Mouse (Mus musculus): ENCODE results near the gene Fam185a. TPM values are rescaled to one million over a fixed set of nuclear protein-coding genes. Genes with fewer than 3 reads are reported as not detected.

The Fam185a gene
- polyA plus RNA-seq, 1 experiment from 2014 or later = 5.2 TPM

GRCm38 (mm10) chr5:21492213-21492612 lies 67.5 kb downstream of the Fam185a start:
- DNase-seq (ENCODE audit: low spot score) = no peak

GRCm38 (mm10) chr5:21493294-21493999 lies 68.7 kb downstream of the Fam185a start:
- no peak for DNase-seq (ENCODE audit: low spot score)

GRCm38 (mm10) chr5:21494781-21495180 lies 70.0 kb downstream of the Fam185a start:
- no peak for DNase-seq (ENCODE audit: low spot score)

- DNase-seq (ENCODE audit: low spot score) = no peak
Measured at GRCm38 (mm10) chr5:21496321-21496720, 71.6 kb downstream of the Fam185a start.

- no peak for DNase-seq (ENCODE audit: low spot score)
Measured at GRCm38 (mm10) chr5:21496881-21497280, 72.1 kb downstream of the Fam185a start.

GRCm38 (mm10) chr5:21498490-21498889 lies 73.7 kb downstream of the Fam185a start:
- DNase-seq (ENCODE audit: low spot score) = no peak

- no peak for DNase-seq (ENCODE audit: low spot score)
Measured at GRCm38 (mm10) chr5:21498925-21499324, 74.2 kb downstream of the Fam185a start.

- DNase-seq (ENCODE audit: low spot score) = no peak
Measured at GRCm38 (mm10) chr5:21500133-21500532, 75.4 kb downstream of the Fam185a start.

GRCm38 (mm10) chr5:21500941-21501340 lies 76.2 kb downstream of the Fam185a start:
- DNase-seq (ENCODE audit: low spot score) = no peak

GRCm38 (mm10) chr5:21502936-21503610 lies 78.3 kb downstream of the Fam185a start:
- no peak for DNase-seq (ENCODE audit: low spot score)

- DNase-seq (ENCODE audit: low spot score) = no peak
Measured at GRCm38 (mm10) chr5:21505159-21505558, 80.4 kb downstream of the Fam185a start.

- DNase-seq (ENCODE audit: low spot score) = no peak
Measured at GRCm38 (mm10) chr5:21506887-21507286, 82.1 kb downstream of the Fam185a start.

- DNase-seq (ENCODE audit: low spot score) = no peak
Measured at GRCm38 (mm10) chr5:21509801-21510200, 85.0 kb downstream of the Fam185a start.

- no peak for DNase-seq (ENCODE audit: low spot score)
Measured at GRCm38 (mm10) chr5:21513363-21513762, 88.6 kb downstream of the Fam185a start.

- no peak for DNase-seq (ENCODE audit: low spot score)
Measured at GRCm38 (mm10) chr5:21517562-21517961, 92.8 kb downstream of the Fam185a start.

GRCm38 (mm10) chr5:21518207-21518606 lies 93.4 kb downstream of the Fam185a start:
- DNase-seq (ENCODE audit: low spot score) = no peak

GRCm38 (mm10) chr5:21519166-21519565 lies 94.4 kb downstream of the Fam185a start:
- no peak for DNase-seq (ENCODE audit: low spot score)

- DNase-seq (ENCODE audit: low spot score) = no peak
Measured at GRCm38 (mm10) chr5:21526835-21527485, 102.2 kb downstream of the Fam185a start.

- no peak for DNase-seq (ENCODE audit: low spot score)
Measured at GRCm38 (mm10) chr5:21527488-21527911, 102.7 kb downstream of the Fam185a start.

- no peak for DNase-seq (ENCODE audit: low spot score)
Measured at GRCm38 (mm10) chr5:21528068-21528842, 103.5 kb downstream of the Fam185a start.

GRCm38 (mm10) chr5:21529110-21529720 lies 104.5 kb downstream of the Fam185a start:
- DNase-seq (ENCODE audit: low spot score) = no peak

Measured in thymus, postnatal 0 days (tissue).